Mouse (Mus musculus) lung, postnatal 4 days (tissue): ENCODE results near the gene Cldn19.
"Not testable (repeated sequence)": the region's sequence is repeated elsewhere in the genome, so short reads cannot be mapped to it uniquely, and the experiment has no call there.

ENCODE experiments used
- DNase-seq, 2 experiments: peaks; one replicate each; pipeline ENCODE4 v3.0.0; 2021

Cldn19 gene

DNA sequence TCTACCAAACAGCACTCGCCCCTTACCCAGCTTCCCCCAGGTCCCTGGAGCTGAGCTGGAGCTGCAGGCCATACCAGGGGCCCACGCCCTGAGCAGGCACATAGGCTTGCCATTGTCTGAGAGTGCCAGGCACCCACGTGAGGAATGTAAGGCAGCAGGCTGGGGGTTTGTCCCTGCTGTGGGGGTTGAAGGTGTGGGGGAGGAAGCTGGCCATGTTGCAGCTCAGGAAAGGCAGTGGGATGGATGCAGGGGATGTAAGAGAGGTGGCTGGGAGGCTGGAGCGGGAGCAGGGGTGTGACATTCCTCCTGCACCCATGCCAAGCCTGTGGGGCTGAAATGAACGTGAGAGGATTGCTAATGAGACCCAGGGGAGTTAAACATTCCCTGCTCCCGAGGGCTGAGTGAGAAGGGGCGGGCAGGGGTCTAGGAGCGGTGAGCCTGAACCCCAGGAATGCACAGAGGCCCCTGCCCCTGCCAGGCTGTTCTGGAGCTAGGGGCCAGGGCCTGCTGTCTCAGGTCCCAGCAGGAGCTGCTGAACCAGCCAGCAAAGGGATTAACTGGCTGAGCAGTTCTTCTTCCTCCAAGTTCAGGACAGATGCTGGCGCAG is 1.1 kb upstream of the Cldn19 start:
- DNase-seq: no peak

DNA sequence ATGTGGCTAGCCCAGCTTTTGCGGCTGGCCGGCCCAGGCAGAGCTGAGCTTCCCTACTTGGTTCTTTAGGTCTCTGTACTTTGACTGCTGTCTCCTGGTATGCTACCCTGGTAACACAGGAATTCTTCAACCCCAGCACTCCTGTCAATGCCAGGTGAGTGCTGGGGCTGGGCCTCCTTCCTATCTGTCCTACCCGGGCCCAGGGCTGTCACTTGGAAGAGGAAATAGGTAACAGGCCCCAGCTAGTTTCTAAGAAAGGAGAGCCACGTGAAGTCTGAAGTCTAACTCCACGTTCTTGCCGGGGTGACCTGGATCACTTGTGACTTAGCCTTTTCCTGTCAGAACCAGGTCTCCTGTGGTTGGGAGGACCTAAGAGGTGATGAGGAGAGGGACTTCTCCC is 1.9 kb downstream of the Cldn19 start:
- DNase-seq: no peak

DNA sequence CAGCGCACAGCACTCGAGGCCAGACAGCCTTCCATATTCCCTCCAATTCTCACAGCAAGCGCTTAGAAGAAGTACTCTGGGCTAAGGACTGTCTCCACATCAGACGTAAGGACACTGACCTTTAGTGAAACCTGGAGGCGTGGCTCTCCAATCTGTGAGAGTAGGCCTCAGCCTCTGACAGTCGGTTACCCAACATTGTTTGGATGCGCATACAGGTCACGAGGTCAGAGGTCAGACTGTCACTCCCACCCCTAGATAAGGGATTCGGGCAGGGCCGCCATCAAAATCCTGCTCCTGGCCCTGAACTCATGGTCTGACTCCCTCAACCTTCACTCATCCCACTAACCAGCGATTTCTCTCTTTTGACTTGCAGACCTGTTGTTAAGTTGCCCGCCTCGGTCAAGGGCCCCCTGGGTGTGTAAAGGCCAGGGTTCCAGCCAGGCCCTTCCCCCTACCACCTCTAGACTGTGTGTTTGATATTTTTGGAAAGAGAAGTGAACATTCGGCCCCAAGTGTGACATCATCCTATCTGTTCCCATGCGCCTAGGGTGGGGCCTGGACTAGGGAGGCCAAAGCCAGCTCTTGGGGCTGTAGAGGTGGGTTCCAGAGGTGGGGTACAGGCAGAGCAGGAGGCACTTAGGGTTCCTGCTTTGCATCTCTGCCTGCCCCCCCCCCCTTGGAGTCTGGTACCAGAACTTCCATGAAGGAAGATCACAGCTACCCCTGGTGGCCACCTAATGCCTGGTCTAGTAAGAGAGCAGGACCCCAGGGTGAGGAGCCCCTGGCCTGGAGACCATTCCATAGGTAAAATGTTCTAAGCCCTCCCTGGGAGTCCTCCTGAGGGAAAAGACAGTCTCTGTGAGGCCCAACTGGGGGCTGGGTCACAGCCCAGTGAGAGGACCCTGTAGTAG is 4.4 kb downstream of the Cldn19 start:
- DNase-seq: no peak

DNA sequence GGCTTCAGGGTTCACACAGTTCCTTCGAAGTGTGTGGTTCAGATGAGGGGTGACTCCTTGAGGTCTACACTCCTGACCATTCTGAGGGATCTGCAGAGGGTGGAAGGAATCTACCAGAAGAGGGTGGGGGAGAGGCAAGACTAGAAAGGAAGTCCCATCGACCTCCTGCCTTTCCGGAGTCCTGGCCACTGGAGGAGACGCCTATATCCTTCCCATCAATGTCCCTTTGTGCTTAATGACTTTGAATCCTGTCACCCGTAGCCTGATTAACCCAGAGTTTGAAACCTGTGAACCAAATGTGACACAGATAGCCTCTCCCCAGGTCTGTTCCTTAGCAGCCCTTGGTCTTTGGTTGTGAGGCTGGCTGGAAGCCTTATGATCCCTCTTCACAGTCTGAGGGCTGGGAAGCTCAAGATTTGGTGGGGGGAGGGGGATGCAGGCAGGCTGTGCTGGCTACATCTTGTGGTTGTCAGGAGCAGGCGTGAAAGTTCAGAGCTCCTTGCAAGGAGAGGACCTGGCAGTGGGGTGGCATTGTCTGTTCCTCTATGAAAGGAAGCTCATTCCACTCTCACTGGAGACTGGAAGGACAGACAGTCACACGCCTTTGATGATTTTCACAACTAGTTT is 6.0 kb downstream of the Cldn19 start:
- DNase-seq: peak; percentile 22 to 32

DNA sequence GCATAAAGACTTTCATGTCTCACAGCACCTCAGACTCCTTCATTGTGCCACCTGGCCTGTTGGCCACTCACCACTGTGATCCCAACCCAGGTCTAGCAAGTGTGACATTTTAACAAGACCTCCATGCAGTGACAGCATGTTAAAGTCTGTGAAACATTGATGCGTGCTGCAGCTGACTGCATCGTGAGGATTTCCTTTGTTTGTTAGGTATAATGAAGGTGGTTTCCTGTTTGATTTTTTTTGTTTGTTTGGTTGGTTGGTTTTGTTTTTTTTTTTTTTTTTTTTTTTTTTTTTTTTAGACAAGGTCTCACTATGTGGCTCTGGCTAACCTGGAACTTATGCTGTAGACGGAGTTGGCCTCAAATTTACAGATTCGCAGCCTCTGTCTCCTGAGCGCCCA is 7.3 kb downstream of the Cldn19 start:
- DNase-seq: peak in 1 of 2 experiments; percentile 12

DNA sequence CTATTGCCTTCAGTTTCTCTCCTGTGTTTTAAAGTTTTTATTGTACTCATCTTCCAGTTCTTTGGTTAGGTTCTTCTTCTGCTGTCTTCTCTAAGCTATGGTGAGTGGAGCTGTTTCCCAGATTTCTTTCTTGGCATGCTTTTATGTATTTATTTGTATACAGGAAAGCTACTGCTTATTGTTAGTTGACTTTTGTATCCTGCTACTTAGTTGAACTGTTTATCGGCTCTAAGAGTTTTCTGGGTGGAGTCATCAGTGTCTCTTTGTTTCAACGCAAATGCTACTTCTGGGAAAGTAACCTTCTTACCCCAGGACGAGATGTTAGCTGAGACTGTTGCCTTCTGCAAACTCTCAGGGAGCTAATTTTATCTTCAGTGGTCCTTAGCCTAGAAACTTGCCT is 8.2 kb downstream of the Cldn19 start:
- DNase-seq: no peak

DNA sequence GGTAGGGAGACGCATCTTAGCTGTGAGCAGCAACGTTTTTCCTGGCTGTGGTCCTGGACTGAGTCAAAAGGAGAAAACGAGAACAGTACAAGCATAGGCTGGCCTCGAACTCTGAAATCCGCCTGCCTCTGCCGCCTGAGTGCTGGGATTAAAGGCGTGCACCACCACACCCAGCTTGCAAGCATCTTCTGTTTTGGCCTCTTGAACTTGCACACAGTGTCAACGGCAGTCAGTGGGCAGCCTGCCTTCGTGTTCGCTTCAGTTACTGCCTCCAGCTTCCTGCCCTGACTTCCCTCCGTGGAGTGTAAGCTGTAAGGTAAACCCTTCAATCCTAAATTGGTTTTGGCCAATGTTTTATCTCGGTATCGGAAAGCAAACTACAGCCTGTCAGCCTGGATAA is 11.4 kb downstream of the Cldn19 start:
- peak in 1 of 2 experiments; percentile 13 for DNase-seq

DNA sequence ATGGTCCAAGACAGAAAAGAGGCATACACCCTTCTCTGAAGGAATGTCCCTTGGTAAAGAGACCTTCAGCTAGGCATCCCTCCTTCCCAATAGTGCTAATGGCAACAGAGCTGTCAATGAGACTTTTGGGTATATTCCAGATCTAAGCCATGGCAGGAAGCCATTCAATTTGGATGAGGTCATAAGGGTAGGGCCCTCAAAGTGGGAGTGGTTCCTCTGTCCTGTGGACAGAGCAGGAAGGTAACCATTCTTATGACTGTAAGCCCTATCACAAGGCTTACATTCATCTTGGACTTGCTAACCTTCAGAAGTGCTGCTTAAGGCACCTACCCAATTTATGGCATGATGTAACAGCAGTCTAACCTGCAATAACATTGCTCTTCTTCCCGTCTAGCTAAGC is 19.4 kb downstream of the Cldn19 start:
- peak in 1 of 2 experiments; percentile 77 for DNase-seq

DNA sequence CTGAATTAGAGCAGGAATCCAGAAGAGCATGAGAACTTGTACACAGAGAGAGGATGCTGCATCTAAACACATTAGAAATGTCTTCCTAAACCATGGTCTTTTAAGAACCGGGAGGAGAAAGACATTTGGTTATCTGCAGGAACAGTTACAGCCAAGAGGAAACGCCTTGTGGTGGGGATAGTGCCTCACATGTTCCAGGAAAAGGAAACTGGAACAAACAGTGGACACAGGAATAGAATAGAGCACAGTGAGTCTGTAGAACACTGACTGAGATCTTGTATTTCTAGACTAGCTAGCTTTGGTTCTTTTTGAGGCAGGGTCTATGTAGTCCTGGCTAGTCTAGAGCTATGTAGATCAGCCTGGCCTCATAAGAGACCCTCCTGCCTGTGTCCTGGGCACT is 20.0 kb downstream of the Cldn19 start:
- peak in 1 of 2 experiments; percentile 34 for DNase-seq

DNA sequence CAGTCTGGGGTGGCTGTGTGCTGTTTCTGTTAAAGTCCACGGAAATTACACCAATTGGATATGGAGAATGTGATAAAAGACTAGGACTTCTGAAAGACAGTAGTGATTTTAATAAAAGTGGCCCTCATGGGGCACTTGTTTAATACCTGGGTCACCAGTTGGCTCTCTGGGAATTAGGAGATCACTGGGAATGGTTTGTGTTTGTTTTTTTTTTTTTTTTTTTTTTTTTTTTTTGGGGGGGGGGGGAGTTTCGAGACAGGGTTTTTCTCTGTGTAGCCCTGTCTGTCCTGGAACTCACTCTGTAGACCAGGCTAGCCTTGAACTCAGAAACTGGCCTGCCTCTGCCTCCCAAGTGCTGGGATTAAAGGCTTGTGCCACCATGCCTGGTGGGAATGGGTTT is 20.5 kb downstream of the Cldn19 start:
- DNase-seq: no peak

DNA sequence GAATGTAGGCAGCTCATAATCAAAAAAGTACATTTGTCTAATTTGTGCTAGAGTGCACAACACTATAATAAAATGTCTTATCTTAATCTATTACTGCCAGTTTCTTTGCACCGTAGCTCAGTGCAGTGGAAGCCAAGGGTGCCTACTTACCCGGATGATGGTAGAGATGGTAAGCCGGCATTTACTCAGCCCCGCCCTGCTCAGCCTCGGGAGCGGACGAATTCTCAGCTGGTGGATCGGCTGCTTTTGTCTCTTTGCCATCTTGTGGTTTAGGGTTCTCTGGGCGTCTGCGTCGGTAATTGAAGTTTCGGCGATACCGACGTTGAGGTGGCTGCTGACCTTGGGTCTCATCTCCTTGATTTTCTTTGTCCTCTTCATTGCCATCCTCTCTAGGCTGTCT is 23.6 kb downstream of the Cldn19 start:
- not testable (repeated sequence) for DNase-seq

DNA sequence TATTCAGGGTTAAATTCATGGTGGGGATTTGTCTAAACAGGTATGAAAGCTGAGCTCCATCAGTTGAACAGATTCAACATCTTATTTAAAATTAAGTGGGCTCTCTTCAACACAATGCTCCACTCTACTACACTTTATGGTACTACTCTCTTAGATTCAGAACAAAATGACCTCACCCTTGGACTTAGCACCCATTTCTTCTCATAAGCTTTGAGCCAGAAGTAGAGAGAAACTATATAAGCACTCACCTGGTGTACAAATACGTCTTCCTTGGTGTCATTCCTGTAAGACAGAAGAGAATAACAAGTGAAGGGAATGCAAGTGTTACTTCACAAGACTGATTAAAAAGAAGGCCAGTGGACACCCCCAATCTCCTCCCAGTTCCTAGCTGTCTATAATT is 29.6 kb downstream of the Cldn19 start:
- no peak for DNase-seq

DNA sequence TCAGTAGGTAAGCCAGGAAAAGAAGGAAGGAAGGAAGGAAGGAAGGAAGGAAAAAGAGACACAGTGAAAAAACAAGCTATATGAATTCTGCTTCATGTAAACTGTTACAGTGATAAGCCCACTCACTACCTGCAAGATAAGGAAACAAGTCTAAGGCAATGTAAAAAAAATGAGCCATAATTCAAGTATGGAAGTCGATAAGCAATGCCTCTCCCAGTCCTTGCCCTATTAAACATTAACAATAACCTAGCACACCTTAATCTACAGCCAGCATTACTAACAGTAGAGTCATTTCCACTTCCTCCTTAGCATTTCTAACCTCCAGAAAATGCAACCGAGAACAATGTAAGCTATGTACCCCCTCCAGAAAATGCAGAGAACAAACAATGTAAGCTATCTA is 30.1 kb downstream of the Cldn19 start:
- DNase-seq: no peak

DNA sequence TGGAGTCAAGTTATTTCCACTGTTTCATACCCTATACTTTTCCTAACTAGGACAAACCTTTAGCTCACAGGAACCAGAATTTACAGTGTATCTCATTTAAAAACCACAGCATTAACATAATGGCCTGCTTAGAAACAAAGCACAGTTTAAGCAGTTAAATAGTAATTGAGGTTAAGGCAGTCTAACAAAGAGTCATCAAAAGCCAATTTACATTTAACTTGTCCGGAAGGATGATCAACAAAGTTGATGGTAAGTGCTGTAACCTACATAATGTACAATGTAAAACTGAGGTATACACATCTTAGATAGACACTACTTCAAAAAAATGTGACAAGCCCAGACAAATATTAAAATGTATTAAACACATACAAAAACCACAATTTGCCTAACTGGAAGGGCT is 36.7 kb downstream of the Cldn19 start:
- DNase-seq: no peak

DNA sequence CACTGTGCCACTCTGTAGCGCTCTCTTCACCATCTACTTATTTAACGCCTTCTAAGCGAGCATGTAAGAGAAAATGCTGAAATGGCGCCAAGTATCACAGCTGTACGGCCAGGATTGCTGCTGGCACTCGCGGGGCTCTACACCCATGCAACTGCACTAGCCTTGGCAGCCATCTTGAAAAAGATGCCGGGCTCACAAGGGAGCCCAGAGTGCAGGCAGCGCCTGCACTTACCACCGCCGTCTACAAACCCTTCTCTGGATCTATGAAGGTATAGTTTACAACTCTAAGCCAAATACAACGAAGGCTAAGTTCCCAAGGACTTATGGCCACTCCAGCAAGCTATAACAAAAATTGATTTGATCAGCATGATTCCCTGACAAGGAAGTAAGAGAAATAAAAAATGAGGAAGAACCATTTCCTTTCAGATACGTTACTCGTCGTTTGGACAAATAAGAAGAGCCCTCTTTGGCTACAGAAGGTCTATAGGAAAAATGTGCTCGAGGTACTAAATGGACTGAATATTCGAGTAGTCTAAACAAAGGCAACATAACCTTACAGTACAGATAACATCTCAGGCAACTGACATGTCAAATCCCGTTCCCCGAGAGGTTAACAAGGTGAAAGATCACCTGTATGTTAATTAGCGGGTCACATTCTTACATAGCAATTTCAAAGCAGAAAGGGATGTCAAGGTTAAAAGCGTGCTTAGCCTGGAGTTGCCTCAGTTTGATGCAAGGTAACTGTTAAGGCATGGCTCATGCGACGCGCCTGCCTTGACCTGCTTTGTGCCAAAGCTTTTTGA is 37.8 kb downstream of the Cldn19 start:
- peak; percentile 68 to 70 for DNase-seq

DNA sequence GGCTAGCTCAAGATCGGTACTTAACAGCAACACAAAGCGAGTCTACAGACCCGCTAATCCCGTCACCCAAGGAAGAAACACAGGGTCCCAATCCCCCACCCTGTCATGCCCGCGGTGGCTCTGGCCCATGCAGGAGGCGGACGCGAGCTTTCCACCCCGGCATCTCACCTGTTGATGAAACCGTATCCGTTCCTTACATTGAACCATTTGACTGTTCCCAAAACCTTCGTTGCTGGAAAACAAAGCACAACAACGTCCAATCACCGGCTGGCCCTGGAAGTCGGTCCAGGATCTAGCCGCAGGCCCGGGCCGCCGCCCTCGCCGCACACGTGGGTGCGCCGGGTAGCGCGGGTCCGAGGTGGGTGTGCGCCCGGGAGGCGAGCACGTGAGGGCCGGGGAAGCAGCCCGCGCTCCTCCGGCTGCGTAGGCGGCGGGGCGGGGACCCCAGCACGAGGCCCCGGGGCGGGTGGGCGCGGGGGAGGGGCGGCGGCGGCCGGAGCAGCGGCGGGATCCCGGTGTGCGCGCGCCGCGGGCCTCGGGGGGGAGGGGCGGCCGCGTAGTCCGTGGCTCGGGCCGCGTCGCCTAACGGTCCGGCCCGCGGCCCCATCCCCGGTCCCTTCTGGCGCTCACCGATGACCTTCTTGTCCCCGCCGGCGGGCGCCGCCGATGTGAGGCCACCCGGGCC is 38.5 kb downstream of the Cldn19 start:
- DNase-seq: peak; percentile 29 to 54

DNA sequence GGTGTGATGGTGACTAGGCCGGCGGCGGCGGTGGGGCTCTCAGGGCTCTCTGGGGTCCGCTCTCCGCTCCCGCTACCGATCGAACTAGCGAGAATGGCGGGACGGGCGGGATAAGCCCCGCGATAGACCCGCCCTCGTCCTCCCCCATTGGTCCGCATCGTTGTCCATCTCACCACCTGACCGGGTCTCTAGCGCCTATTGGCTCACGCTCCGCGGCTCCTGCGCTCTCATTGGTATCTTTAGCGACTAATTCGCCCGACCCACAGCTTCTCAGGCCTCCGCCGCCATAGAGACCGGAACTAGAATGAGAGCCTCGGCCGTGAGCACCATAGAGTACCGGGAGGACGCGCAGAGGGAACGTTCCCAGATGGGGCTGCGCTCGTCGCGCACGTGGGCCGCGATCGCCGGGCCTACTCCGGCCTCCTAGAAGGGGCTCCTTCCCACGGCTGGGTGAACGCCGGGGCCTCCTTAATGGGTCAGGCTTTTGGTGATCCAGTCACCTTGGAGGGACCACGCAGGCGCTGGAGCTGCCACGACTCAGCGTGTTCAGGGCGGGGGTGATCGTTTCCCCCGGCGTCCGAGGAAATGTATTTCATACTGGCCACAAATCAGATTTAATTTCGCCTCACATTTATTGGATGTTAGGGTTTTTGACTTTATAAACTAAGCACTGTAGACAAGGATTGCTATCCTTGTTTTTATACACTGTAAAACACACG is 39.4 kb downstream of the Cldn19 start, which contains the start of gene Ybx1:
Gene Ybx1, minus strand, starts transcription at position 190 of the 719 bp plus-strand sequence.
- DNase-seq: peak; percentile 99 to 100

DNA sequence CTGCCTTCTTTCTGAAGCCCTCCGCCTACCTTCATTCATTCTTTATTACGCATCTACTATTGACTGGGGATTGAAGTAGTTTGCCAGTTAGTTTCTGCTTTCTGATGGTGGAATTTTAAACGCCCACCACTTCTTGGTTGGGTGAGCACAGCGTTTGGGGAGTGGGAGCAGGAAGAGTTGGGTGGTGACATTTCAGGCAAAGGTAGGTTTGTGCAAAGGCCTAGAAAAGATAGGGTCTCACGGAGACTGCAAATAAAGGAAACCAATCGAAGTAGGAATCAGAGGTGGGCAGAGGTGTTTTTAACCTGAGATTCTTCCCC is 39.9 kb downstream of the Cldn19 start:
- DNase-seq: no peak

DNA sequence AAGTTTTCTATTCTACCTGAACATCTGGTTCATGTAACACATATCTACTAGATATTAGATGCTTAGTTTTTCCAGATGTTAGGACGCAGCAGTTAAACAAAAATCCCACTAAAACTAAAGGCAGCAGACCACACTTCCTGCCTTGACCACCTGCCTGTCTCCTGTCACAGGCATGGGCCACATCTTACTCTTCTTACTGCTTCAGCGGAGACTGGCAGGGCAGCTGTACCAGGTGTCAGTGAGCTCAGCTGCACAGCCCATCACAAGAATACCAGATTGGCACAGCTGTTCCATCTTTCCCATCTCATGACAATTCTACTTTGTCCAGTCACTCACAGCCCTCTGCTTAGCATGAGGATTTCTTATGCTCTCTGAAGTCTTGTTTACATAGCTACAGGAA is 42.1 kb downstream of the Cldn19 start:
- no peak for DNase-seq

DNA sequence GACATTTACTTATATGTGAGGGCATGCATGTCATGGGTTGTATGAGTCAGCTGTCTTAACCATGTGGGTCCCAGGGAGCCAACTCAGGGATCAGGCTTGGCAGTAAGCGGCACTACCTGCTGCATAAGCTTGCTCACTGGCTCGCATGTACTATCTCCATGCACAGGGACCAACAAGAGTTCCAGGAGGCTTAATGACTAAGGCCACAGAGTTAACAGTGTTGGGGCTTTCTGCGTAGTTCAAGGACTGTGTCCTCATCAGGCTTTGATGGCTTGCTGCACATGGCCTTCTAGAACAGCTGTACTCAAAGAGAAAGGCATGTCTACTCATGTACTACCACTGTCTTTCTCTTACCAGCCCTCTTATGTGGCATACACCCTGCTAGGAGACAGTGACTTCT is 45.5 kb downstream of the Cldn19 start:
- no peak for DNase-seq

DNA sequence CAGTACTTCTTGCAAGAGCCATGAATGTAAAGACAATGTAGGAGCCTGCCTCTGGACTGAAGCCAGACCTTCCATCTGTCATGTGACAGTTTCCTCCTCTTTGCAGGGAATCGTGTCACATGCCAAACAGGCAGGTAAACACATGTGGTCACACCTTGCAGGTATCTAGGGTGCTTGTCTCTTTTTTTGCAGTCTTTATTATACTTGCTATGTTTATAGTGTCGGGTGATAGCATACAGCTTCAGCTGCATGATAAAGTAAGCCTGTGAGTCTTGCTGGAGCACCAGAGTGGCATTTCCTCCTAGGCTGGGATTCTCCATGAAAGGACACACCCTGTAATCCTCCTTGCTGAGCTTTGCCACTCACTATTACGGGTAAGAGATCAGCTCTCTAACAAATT is 46.6 kb downstream of the Cldn19 start:
- no peak for DNase-seq

DNA sequence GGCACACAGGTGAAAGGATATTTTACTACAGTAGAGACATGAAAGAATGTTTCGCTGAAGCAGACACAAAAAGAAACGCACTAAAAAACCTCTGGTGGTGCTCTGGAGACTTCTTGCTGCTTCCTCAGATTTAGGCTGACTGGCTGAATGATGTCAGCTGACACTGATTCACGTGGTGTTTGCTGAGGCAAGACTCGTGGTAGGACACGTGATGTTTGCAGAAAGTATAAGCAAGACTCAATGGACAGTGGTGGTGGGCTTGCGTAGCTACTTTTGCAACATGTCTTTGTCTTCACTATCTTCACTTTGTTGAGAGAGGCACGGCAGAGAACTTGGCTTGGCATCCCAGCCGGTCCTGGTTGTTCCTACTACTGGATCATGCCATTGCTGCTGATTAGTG is 48.1 kb downstream of the Cldn19 start:
- DNase-seq: no peak
